Comparison of ENCODE assay signal across 10 mouse cellular contexts in the genomic region with DNA sequence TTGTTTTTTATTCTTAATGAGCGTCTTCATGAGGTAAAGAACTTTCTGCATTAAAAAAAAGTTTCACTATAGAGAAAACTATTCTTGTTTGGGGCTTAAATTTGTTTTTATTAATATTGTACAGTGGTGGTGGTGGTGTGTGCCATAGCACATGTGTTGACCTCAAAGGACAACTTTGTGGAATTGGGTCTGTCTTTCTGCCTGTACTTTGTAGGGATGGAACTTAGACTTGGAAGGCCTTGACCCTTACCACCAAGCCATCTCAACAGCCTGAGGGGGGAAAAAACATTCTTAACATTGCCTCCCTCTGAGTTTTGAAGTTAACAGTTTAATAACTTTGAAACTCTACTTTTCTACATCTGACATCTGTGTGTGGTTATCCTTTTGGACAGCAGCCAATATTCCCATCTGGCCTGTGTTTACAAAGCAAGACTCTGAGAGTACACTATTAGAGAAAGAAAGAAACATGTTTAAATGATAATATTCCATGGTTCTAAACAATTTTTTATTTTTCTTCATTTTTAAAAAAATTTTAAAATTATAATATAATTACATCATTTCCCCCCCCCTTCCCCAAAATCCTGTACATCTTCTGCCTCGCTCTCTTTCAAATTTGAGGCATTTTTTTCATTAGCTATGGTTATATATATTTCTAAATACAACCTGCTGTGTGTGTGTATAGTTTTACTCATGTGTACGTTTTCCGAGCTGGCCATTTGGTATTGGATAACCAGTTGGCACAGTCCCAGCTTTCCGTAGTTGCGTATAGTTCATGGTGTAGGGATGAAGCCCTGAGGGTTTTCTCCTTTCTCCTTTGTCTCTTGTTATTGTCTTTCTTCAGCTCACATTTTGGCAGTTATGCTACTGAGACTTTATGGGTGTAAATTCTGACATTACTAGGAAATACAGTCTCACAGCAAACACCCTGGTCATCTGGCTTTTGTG. TPM values are rescaled to one million over a fixed set of nuclear protein-coding genes. Genes with fewer than 3 reads are reported as not detected.
A peak's percentile ranks its signal among the peaks of the same experiment; 100 is the strongest.
DNase-seq lines count a peak whose midpoint lies in the region; ATAC-seq and TF ChIP-seq lines count a peak whose summit lies in the region.
"Had no signal": no experiment of that assay in that cellular context is flagged by ENCODE, and none has a peak within 500 bp of the region (broad histone marks: within the 10 kb centered on the region; RNA-seq: fewer than 3 reads in every experiment).

No protein-coding gene starts in this region.

- TF ChIP-seq CTCF in brain, embryonic 14.5 days (IDR thresholded peaks at IDR 0.05; ENCODE audit: borderline replicate concordance, extremely low read depth, insufficient read depth, insufficient read length) = no peak

- WGBS in hindbrain, embryonic 15.5 days = 67% methylated on average over 6 of the region's 6 CpGs
- WGBS in hindbrain, embryonic 12.5 days = 71% methylated on average over 6 of the region's 6 CpGs
- WGBS in limb, embryonic 10.5 days = 89% methylated on average over 6 of the region's 6 CpGs
- 70% methylated on average over 6 of the region's 6 CpGs for WGBS in kidney, embryonic 16.5 days

- peak; percentile 74 for DNase-seq in MEL-GATA-1-ER (ENCODE audit: extremely low read depth, low read depth)
- peak; percentile 82 for DNase-seq in brain, embryonic 14.5 days (ENCODE audit: low read depth)
- peak; percentile 43 for DNase-seq in limb, embryonic 10.5 days (ENCODE audit: low spot score)
- DNase-seq in thymus, postnatal 25 days = no peak
- DNase-seq: thymus, adult 2 months had no signal

- H3K27ac ChIP-seq in hindbrain, embryonic 15.5 days (replicated peaks) = 0 out of 2 replicates have a peak overlapping the region, but pooled peaks have one; percentile 20
- no peak overlapping the region for H3K27ac ChIP-seq in hindbrain, embryonic 12.5 days
- no peak overlapping the region for H3K27ac ChIP-seq in limb, embryonic 10.5 days
- H3K27ac ChIP-seq in kidney, embryonic 16.5 days (ENCODE audit: low read length) = no peak overlapping the region
- H3K27ac ChIP-seq: midbrain, embryonic 12.5 days had no signal

- no peaks in the 10 kb centered on the region for H3K36me3 ChIP-seq in hindbrain, embryonic 15.5 days
- no peaks in the 10 kb centered on the region for H3K36me3 ChIP-seq in hindbrain, embryonic 12.5 days
- no peaks in the 10 kb centered on the region for H3K36me3 ChIP-seq in limb, embryonic 10.5 days
- no peaks in the 10 kb centered on the region for H3K36me3 ChIP-seq in kidney, embryonic 16.5 days (ENCODE audit: insufficient read depth, low read length)
- H3K36me3 ChIP-seq: midbrain, embryonic 12.5 days had no signal

- TF ChIP-seq POLR2A in brain, embryonic 14.5 days (IDR thresholded peaks at IDR 0.05; ENCODE audit: borderline replicate concordance, extremely low read depth, insufficient read depth, insufficient read length, poor library complexity, severe bottlenecking) = no peak

- no peaks in the 10 kb centered on the region for H3K27me3 ChIP-seq in hindbrain, embryonic 15.5 days
- no peaks in the 10 kb centered on the region; the same call in 1 of the 2 replicates for H3K27me3 ChIP-seq in hindbrain, embryonic 12.5 days
- H3K27me3 ChIP-seq in limb, embryonic 10.5 days (ENCODE audit: low read depth, poor library complexity, severe bottlenecking) = no peaks in the 10 kb centered on the region
- no peaks in the 10 kb centered on the region for H3K27me3 ChIP-seq in kidney, embryonic 16.5 days (ENCODE audit: insufficient read depth, low read length)
- H3K27me3 ChIP-seq: midbrain, embryonic 12.5 days had no signal

- no peak overlapping the region for H3K4me2 ChIP-seq in hindbrain, embryonic 15.5 days
- H3K4me2 ChIP-seq in hindbrain, embryonic 12.5 days (replicated peaks) = no peak overlapping the region
- no peak overlapping the region for H3K4me2 ChIP-seq in kidney, embryonic 16.5 days (replicated peaks; ENCODE audit: low read depth, low read length)
- H3K4me2 ChIP-seq: midbrain, embryonic 12.5 days had no signal

- no peak for ATAC-seq in hindbrain, embryonic 15.5 days (ENCODE audit: low FRiP score, low read depth)
- ATAC-seq in hindbrain, embryonic 12.5 days (ENCODE audit: low FRiP score) = no peak
- no peak for ATAC-seq in monocyte, adult 5-6 weeks (replicated peaks; ENCODE audit: insufficient number of reproducible peaks, low FRiP score, low TSS enrichment, poor library complexity, severe bottlenecking)
- no peak for ATAC-seq in kidney, embryonic 16.5 days (ENCODE audit: low FRiP score, low TSS enrichment)

- H3K4me3 ChIP-seq in hindbrain, embryonic 15.5 days = no peak overlapping the region
- no peak overlapping the region for H3K4me3 ChIP-seq in hindbrain, embryonic 12.5 days
- H3K4me3 ChIP-seq in limb, embryonic 10.5 days = no peak overlapping the region
- H3K4me3 ChIP-seq in kidney, embryonic 16.5 days (ENCODE audit: low read length) = no peak overlapping the region
- H3K4me3 ChIP-seq: midbrain, embryonic 12.5 days had no signal

- H3K9me3 ChIP-seq in hindbrain, embryonic 15.5 days = no peaks in the 10 kb centered on the region
- no peaks in the 10 kb centered on the region for H3K9me3 ChIP-seq in hindbrain, embryonic 12.5 days (replicated peaks)
- no peaks in the 10 kb centered on the region for H3K9me3 ChIP-seq in limb, embryonic 10.5 days (replicated peaks)
- no peaks in the 10 kb centered on the region for H3K9me3 ChIP-seq in kidney, embryonic 16.5 days (ENCODE audit: low read length)
- H3K9me3 ChIP-seq: midbrain, embryonic 12.5 days had no signal

- H3K4me1 ChIP-seq in hindbrain, embryonic 15.5 days (replicated peaks) = no peaks in the 10 kb centered on the region
- H3K4me1 ChIP-seq in hindbrain, embryonic 12.5 days = no peaks in the 10 kb centered on the region
- peaks cover 7% of the 10 kb centered on the region; the same call in 1 of the 2 replicates for H3K4me1 ChIP-seq in limb, embryonic 10.5 days
- no peaks in the 10 kb centered on the region for H3K4me1 ChIP-seq in kidney, embryonic 16.5 days (ENCODE audit: insufficient read depth, low read length)
- H3K4me1 ChIP-seq: midbrain, embryonic 12.5 days had no signal

- no peak overlapping the region for H3K9ac ChIP-seq in hindbrain, embryonic 15.5 days
- H3K9ac ChIP-seq in hindbrain, embryonic 12.5 days = no peak overlapping the region
- no peak overlapping the region for H3K9ac ChIP-seq in kidney, embryonic 16.5 days (replicated peaks; ENCODE audit: low read length)
- H3K9ac ChIP-seq: midbrain, embryonic 12.5 days had no signal

RNA-seq across cellular contexts. Expression of a gene that starts 2.0 kb away (rescaled TPM):
- not detected in 2 replicates for polyA plus RNA-seq in hindbrain, embryonic 15.5 days (2015; fragmentation: Nextera tagmentation; extraction: Ambion mirVana)
- not detected in 2 replicates for polyA plus RNA-seq in hindbrain, embryonic 12.5 days (2016; fragmentation: Nextera tagmentation; extraction: Ambion mirVana)
- polyA plus RNA-seq in brain, embryonic 14.5 days (2012; rRNA removed) = 0.10 TPM in 1 of 2 replicates, not detected in the other
- not detected in 2 replicates for polyA plus RNA-seq in limb, embryonic 10.5 days (2016; fragmentation: Nextera tagmentation; extraction: Ambion mirVana)
- 3.8 to 7.9 TPM (median 6.5 TPM) in 3 replicates for total RNA-seq in monocyte, adult 5-6 weeks (2017)
- polyA plus RNA-seq in kidney, embryonic 16.5 days (2015; fragmentation: Nextera tagmentation; extraction: Ambion mirVana) = not detected in 2 replicates
- polyA plus RNA-seq: midbrain, embryonic 12.5 days had no signal

RNA-seq across cellular contexts. Expression of a gene that starts 45.5 kb away (rescaled TPM):
- 0.50 and 0.64 TPM in 2 replicates for polyA plus RNA-seq in hindbrain, embryonic 15.5 days (2015; fragmentation: Nextera tagmentation; extraction: Ambion mirVana)
- 0.44 and 0.50 TPM in 2 replicates for polyA plus RNA-seq in hindbrain, embryonic 12.5 days (2016; fragmentation: Nextera tagmentation; extraction: Ambion mirVana)
- polyA plus RNA-seq in brain, embryonic 14.5 days (2012; rRNA removed) = 1.00 and 1.1 TPM in 2 replicates
- 0.05 and 0.10 TPM in 2 replicates for polyA plus RNA-seq in limb, embryonic 10.5 days (2016; fragmentation: Nextera tagmentation; extraction: Ambion mirVana)
- total RNA-seq in monocyte, adult 5-6 weeks (2017) = 80.1 to 92.8 TPM (median 86.9 TPM) in 3 replicates
- 0.28 and 0.30 TPM in 2 replicates for polyA plus RNA-seq in kidney, embryonic 16.5 days (2015; fragmentation: Nextera tagmentation; extraction: Ambion mirVana)

RNA-seq across cellular contexts. Expression of a gene that starts 45.6 kb away (rescaled TPM):
- 67.7 and 74.6 TPM in 2 replicates for polyA plus RNA-seq in hindbrain, embryonic 15.5 days (2015; fragmentation: Nextera tagmentation; extraction: Ambion mirVana)
- polyA plus RNA-seq in hindbrain, embryonic 12.5 days (2016; fragmentation: Nextera tagmentation; extraction: Ambion mirVana) = 79.4 and 88.9 TPM in 2 replicates
- polyA plus RNA-seq in brain, embryonic 14.5 days (2012; rRNA removed) = 50.7 and 63.5 TPM in 2 replicates
- polyA plus RNA-seq in limb, embryonic 10.5 days (2016; fragmentation: Nextera tagmentation; extraction: Ambion mirVana) = 24.0 and 30.9 TPM in 2 replicates
- total RNA-seq in monocyte, adult 5-6 weeks (2017) = 110 to 162 TPM (median 162 TPM) in 3 replicates
- 48.6 and 49.1 TPM in 2 replicates for polyA plus RNA-seq in kidney, embryonic 16.5 days (2015; fragmentation: Nextera tagmentation; extraction: Ambion mirVana)
